Mouse (Mus musculus) macrophage (primary cell): ENCODE data around the gene Rhobtb1. TPM values are rescaled to one million over a fixed set of nuclear protein-coding genes. Genes with fewer than 3 reads are reported as not detected.
A peak's percentile ranks its signal among the peaks of the same experiment; 100 is the strongest.

Source experiments
- H3K27ac ChIP-seq: fragments of 350-480 bp; formaldehyde crosslinking; 2 replicates; pipeline ENCODE4 v1.9.0; 2021
- H3K36me3 ChIP-seq: fragments of 350-480 bp; formaldehyde crosslinking; 2 replicates; pipeline ENCODE4 v1.9.0; 2021; ENCODE audit errors: inconsistent target
- H3K4me3 ChIP-seq: fragments of 350-480 bp; formaldehyde crosslinking; 2 replicates; pipeline ENCODE4 v1.9.0; 2021; ENCODE audit errors: inconsistent target
- H3K79me2 ChIP-seq: fragments of 350-480 bp; formaldehyde crosslinking; 2 replicates; pipeline ENCODE4 v1.9.0; 2021; ENCODE audit errors: inconsistent target
- WGBS: methylation state at CpG from one replicate; pipeline ENCODE4 v1.1.7; 2026; ENCODE audit warnings: inconsistent platforms; ENCODE audit not compliant: missing documents; 5-methylcytosine and 5-hydroxymethylcytosine counted together
- polyA plus RNA-seq: library from polyadenylated mRNA; stranded (reverse); fragments of 250-400 nt; gene quantifications from 3 replicates; pipeline ENCODE4 v1.2.4, GENCODE M21; 2018; ENCODE audit warnings: inconsistent platforms

The Rhobtb1 gene
- polyA plus RNA-seq, 1 experiment from 2014 or later: 15.6 TPM

- WGBS: 89% methylated on average over 4 of the region's 4 CpGs
- Histone ChIP-seq H3K36me3 (no peaks in the 10 kb centered on the region), H3K27ac (no peak overlapping the region), H3K79me2 (no peaks in the 10 kb centered on the region), H3K4me3 (no peak overlapping the region)
Measured at GRCm38 (mm10) chr10:69152971-69153370, 1.7 kb downstream of the Rhobtb1 start.

- Histone ChIP-seq H3K27ac (no peak overlapping the region), H3K4me3 (no peak overlapping the region), H3K79me2 (no peaks in the 10 kb centered on the region), H3K36me3 (no peaks in the 10 kb centered on the region)
- WGBS: 93% methylated on average over 10 of the region's 10 CpGs
Measured at GRCm38 (mm10) chr10:69155428-69156175, 4.4 kb downstream of the Rhobtb1 start.

- H3K36me3 ChIP-seq: no peaks in the 10 kb centered on the region
- WGBS: 96% methylated on average over 6 of the region's 6 CpGs
- no peak overlapping the region for H3K27ac ChIP-seq
- no peaks in the 10 kb centered on the region for H3K79me2 ChIP-seq
- H3K4me3 ChIP-seq: no peak overlapping the region
Measured at GRCm38 (mm10) chr10:69156462-69156861, 5.2 kb downstream of the Rhobtb1 start.

GRCm38 (mm10) chr10:69157471-69157870 is 6.2 kb downstream of the Rhobtb1 start:
- H3K27ac ChIP-seq: no peak overlapping the region
- H3K79me2 ChIP-seq: no peaks in the 10 kb centered on the region
- H3K4me3 ChIP-seq: no peak overlapping the region
- WGBS: 75% methylated on average over 2 of the region's 2 CpGs
- no peaks in the 10 kb centered on the region for H3K36me3 ChIP-seq

- no peak overlapping the region for H3K4me3 ChIP-seq
- no peaks in the 10 kb centered on the region for H3K36me3 ChIP-seq
- 89% methylated on average over 2 of the region's 2 CpGs for WGBS
- no peak overlapping the region for H3K27ac ChIP-seq
- H3K79me2 ChIP-seq: no peaks in the 10 kb centered on the region
Measured at GRCm38 (mm10) chr10:69160877-69161276, 9.6 kb downstream of the Rhobtb1 start.

GRCm38 (mm10) chr10:69161503-69161902 is 10.3 kb downstream of the Rhobtb1 start:
- WGBS: 96% methylated on average over 3 of the region's 3 CpGs
- Histone ChIP-seq H3K79me2 (no peaks in the 10 kb centered on the region), H3K27ac (no peak overlapping the region), H3K4me3 (no peak overlapping the region), H3K36me3 (no peaks in the 10 kb centered on the region)

GRCm38 (mm10) chr10:69162577-69162976 is 11.3 kb downstream of the Rhobtb1 start:
- Histone ChIP-seq H3K4me3 (no peak overlapping the region), H3K27ac (no peak overlapping the region), H3K36me3 (no peaks in the 10 kb centered on the region), H3K79me2 (no peaks in the 10 kb centered on the region)
- 94% methylated on average over 5 of the region's 5 CpGs for WGBS

- Histone ChIP-seq H3K27ac (no peak overlapping the region), H3K36me3 (no peaks in the 10 kb centered on the region), H3K79me2 (no peaks in the 10 kb centered on the region), H3K4me3 (no peak overlapping the region)
- WGBS: 95% methylated on average over 5 of the region's 5 CpGs
Measured at GRCm38 (mm10) chr10:69163216-69163615, 12.0 kb downstream of the Rhobtb1 start.

- 64% methylated on average over 7 of the region's 7 CpGs for WGBS
- no peak overlapping the region for H3K27ac ChIP-seq
- no peaks in the 10 kb centered on the region for H3K36me3 ChIP-seq
Measured at GRCm38 (mm10) chr10:69165125-69165524, 13.9 kb downstream of the Rhobtb1 start.

GRCm38 (mm10) chr10:69165847-69166246 is 14.6 kb downstream of the Rhobtb1 start:
- H3K4me3 ChIP-seq: no peak overlapping the region
- no peak overlapping the region for H3K27ac ChIP-seq
- WGBS: 92% methylated on average over 3 of the region's 3 CpGs
- no peaks in the 10 kb centered on the region for H3K79me2 ChIP-seq
- no peaks in the 10 kb centered on the region for H3K36me3 ChIP-seq

More at GRCm38 (mm10) chr10:69165125-69165524, 13.9 kb downstream of the Rhobtb1 start:
- no peak overlapping the region for H3K4me3 ChIP-seq
- no peaks in the 10 kb centered on the region for H3K79me2 ChIP-seq

GRCm38 (mm10) chr10:69166514-69166913 is 15.3 kb downstream of the Rhobtb1 start:
- Histone ChIP-seq H3K27ac (no peak overlapping the region), H3K79me2 (no peaks in the 10 kb centered on the region), H3K4me3 (no peak overlapping the region), H3K36me3 (no peaks in the 10 kb centered on the region)
- WGBS: 68% methylated on average over 12 of the region's 12 CpGs

GRCm38 (mm10) chr10:69172412-69172811 is 21.2 kb downstream of the Rhobtb1 start:
- no peaks in the 10 kb centered on the region for H3K79me2 ChIP-seq
- WGBS: 90% methylated on average over 3 of the region's 3 CpGs
- no peak overlapping the region for H3K4me3 ChIP-seq
- no peaks in the 10 kb centered on the region for H3K36me3 ChIP-seq
- H3K27ac ChIP-seq: no peak overlapping the region

GRCm38 (mm10) chr10:69176116-69176515 is 24.9 kb downstream of the Rhobtb1 start:
- Histone ChIP-seq H3K79me2 (no peaks in the 10 kb centered on the region), H3K36me3 (no peaks in the 10 kb centered on the region), H3K27ac (no peak overlapping the region), H3K4me3 (no peak overlapping the region)
- 73% methylated on average over 3 of the region's 3 CpGs for WGBS

- WGBS: 89% methylated on average over 1 of the region's 1 CpGs
- H3K4me3 ChIP-seq: no peak overlapping the region
Measured at GRCm38 (mm10) chr10:69179341-69179740, 28.1 kb downstream of the Rhobtb1 start.

GRCm38 (mm10) chr10:69180997-69181396 is 29.8 kb downstream of the Rhobtb1 start:
- H3K4me3 ChIP-seq: no peak overlapping the region
- 78% methylated on average over 3 of the region's 3 CpGs for WGBS
- H3K27ac ChIP-seq: no peak overlapping the region
- H3K36me3 ChIP-seq: no peaks in the 10 kb centered on the region
- no peaks in the 10 kb centered on the region for H3K79me2 ChIP-seq

More at GRCm38 (mm10) chr10:69179341-69179740, 28.1 kb downstream of the Rhobtb1 start:
- Histone ChIP-seq H3K27ac (no peak overlapping the region), H3K36me3 (no peaks in the 10 kb centered on the region), H3K79me2 (no peaks in the 10 kb centered on the region)

GRCm38 (mm10) chr10:69184903-69185302 is 33.7 kb downstream of the Rhobtb1 start:
- WGBS: 67% methylated on average over 4 of the region's 4 CpGs
- Histone ChIP-seq H3K79me2 (no peaks in the 10 kb centered on the region), H3K36me3 (no peaks in the 10 kb centered on the region), H3K27ac (peak overlapping the region; percentile 90), H3K4me3 (no peak overlapping the region)
